In genomic region chr19:4169378-4169784, GRCm38 (mm10) we compare ENCODE assay signal across 1 mouse cellular context.
TF ChIP-seq lines count a peak whose summit lies in the region.

No protein-coding gene starts in this region.

TF ChIP-seq in MEL, 35 proteins besides CTCF, POLR2A, EP300 and RAD21 (continued from another document):
- TF ChIP-seq GABPA (IDR thresholded peaks at IDR 0.05; ENCODE audit: low read depth, low read length) (no peak), ZC3H11A (IDR thresholded peaks at IDR 0.05; ENCODE audit: low read depth, low read length) (peak; percentile 45; the same call in 1 of the 2 replicates), ETS1 (IDR thresholded peaks at IDR 0.05; ENCODE audit: low read depth, low read length) (peak; percentile 62; the same call in 1 of the 2 replicates), TAL1 (IDR thresholded peaks at IDR 0.05; ENCODE audit: low read length) (no peak), HCFC1 (IDR thresholded peaks at IDR 0.05; ENCODE audit: low read depth, low read length) (peak; percentile 72), MYC (IDR thresholded peaks at IDR 0.05; ENCODE audit: low read depth, low read length) (peak; percentile 72; the same call in 1 of the 2 replicates), MEF2A (IDR thresholded peaks at IDR 0.05; ENCODE audit: extremely low read depth, insufficient replicate concordance, low read depth, low read length, poor library complexity, severe bottlenecking) (no peak), CHD2 (IDR thresholded peaks at IDR 0.05; ENCODE audit: low read length) (no peak), MXI1 (IDR thresholded peaks at IDR 0.05; ENCODE audit: low read depth, low read length) (peak; percentile 89), ELF1 (IDR thresholded peaks at IDR 0.05; ENCODE audit: low read depth, low read length) (peak; percentile 44; the same call in 1 of the 2 replicates), MAFK (IDR thresholded peaks at IDR 0.05; ENCODE audit: borderline replicate concordance, low read depth, low read length) (no peak), MAX (IDR thresholded peaks at IDR 0.05; ENCODE audit: low read length) (peak; percentile 81), NRF1 (IDR thresholded peaks at IDR 0.05; ENCODE audit: insufficient read depth, low read depth, low read length, poor library complexity, severe bottlenecking) (peak; percentile 48; the same call in 1 of the 2 replicates), E2F4 (IDR thresholded peaks at IDR 0.05; ENCODE audit: borderline replicate concordance, low read depth, low read length) (no peak), CHD1 (IDR thresholded peaks at IDR 0.05; ENCODE audit: low read depth, low read length) (no peak)
